Comparison of ENCODE assay signal across 9 mouse cellular contexts in the genomic region with DNA sequence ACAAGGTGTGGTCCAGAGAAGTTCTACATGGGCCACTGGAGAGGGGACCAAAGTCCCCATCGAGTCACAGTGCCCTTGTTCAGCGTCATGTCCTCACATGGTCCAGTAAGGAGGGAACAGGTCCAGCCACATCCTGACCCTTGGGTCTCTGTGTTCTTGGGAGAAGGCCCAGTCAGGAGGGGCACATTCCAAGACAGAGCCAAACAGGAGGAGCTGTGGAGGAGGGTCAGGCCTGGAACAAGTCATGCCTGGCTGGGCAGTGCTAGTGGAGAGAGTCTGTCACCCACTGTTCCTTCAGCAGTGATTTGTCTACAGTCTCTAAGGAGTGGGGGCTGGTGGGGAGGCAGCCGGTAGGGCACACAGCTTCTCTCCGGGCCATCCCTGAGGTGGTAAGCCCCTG. TPM values are rescaled to one million over a fixed set of nuclear protein-coding genes. Genes with fewer than 3 reads are reported as not detected.
DNase-seq lines count a peak whose midpoint lies in the region; ATAC-seq and TF ChIP-seq lines count a peak whose summit lies in the region.
"Had no signal": no experiment of that assay in that cellular context is flagged by ENCODE, and none has a peak within 500 bp of the region (broad histone marks: within the 10 kb centered on the region; RNA-seq: fewer than 3 reads in every experiment).

No protein-coding gene starts in this region.

- no peak; the same call in 1 of the 2 replicates for TF ChIP-seq EP300 in lung, postnatal 0 days (IDR thresholded peaks at IDR 0.05)

- no peaks in the 10 kb centered on the region for H3K9me3 ChIP-seq in intestine, postnatal 0 days (ENCODE audit: control insufficient read depth)
- H3K9me3 ChIP-seq in lung, postnatal 0 days (ENCODE audit: low read length): no peaks in the 10 kb centered on the region

- 0 out of 2 replicates have a peak, but pooled peaks cover 11% of the 10 kb centered on the region for H3K4me1 ChIP-seq in intestine, postnatal 0 days (replicated peaks; ENCODE audit: control insufficient read depth, insufficient read depth, low read length)
- H3K4me1 ChIP-seq in lung, postnatal 0 days (ENCODE audit: insufficient read depth, low read depth, low read length): peaks cover 14% of the 10 kb centered on the region

- H3K4me3 ChIP-seq in intestine, postnatal 0 days (ENCODE audit: low read depth, low read length): no peak overlapping the region
- H3K4me3 ChIP-seq in lung, postnatal 0 days (ENCODE audit: low read depth, low read length): no peak overlapping the region
- H3K4me3 ChIP-seq: heart, adult 2 months had no signal

- peak; percentile 26 for ATAC-seq in intestine, postnatal 0 days
- peak; percentile 77 for ATAC-seq in lung, postnatal 0 days
- ATAC-seq in megakaryocyte-erythroid progenitor cell, adult 5-6 weeks (replicated peaks; ENCODE audit: low FRiP score, low TSS enrichment, poor library complexity, severe bottlenecking): no peak

- 56% methylated on average over 4 of the region's 4 CpGs for WGBS in intestine, postnatal 0 days
- 60% methylated on average over 4 of the region's 4 CpGs for WGBS in lung, postnatal 0 days

- TF ChIP-seq CTCF in intestine, postnatal 0 days (IDR thresholded peaks at IDR 0.05; ENCODE audit: low read depth): no peak
- no peak for TF ChIP-seq CTCF in lung, postnatal 0 days (IDR thresholded peaks at IDR 0.05)

- H3K9ac ChIP-seq in intestine, postnatal 0 days (ENCODE audit: low read depth, low read length): no peak overlapping the region
- H3K9ac ChIP-seq in lung, postnatal 0 days (replicated peaks; ENCODE audit: low read depth): no peak overlapping the region

- peak; percentile 33 for DNase-seq in layer of hippocampus, adult 11-12 months (ENCODE audit: low spot score)
- no peak for DNase-seq in layer of hippocampus, postnatal 10 days (ENCODE audit: low spot score in 2 of 2)
- peak; percentile 55 for DNase-seq in gastrocnemius, postnatal 25 days
- DNase-seq in lung, postnatal 0 days (ENCODE audit: low spot score): peak; percentile 82
- no peak for DNase-seq in right cerebral cortex, adult 2 months (ENCODE audit: low spot score in 2 of 2)
- DNase-seq in urinary bladder, postnatal 25 days (ENCODE audit: low spot score): no peak

- H3K36me3 ChIP-seq in intestine, postnatal 0 days (ENCODE audit: control insufficient read depth, insufficient read depth): peaks cover 47% of the 10 kb centered on the region
- H3K36me3 ChIP-seq in lung, postnatal 0 days (ENCODE audit: insufficient read depth, low read length): peaks cover 26% of the 10 kb centered on the region; the same call in 1 of the 2 replicates

- no peak overlapping the region for H3K4me2 ChIP-seq in intestine, postnatal 0 days (replicated peaks; ENCODE audit: low read depth)
- no peak overlapping the region for H3K4me2 ChIP-seq in lung, postnatal 0 days (replicated peaks; ENCODE audit: low read depth, low read length)

- H3K27me3 ChIP-seq in intestine, postnatal 0 days (replicated peaks; ENCODE audit: control insufficient read depth, insufficient read depth, low read length): no peaks in the 10 kb centered on the region
- no peaks in the 10 kb centered on the region for H3K27me3 ChIP-seq in lung, postnatal 0 days (replicated peaks; ENCODE audit: insufficient read depth, low read length)

- H3K27ac ChIP-seq in intestine, postnatal 0 days (ENCODE audit: low read depth, low read length): no peak overlapping the region
- peak overlapping the region; percentile 76 for H3K27ac ChIP-seq in lung, postnatal 0 days (ENCODE audit: low read length)
- H3K27ac ChIP-seq: heart, adult 2 months had no signal

RNA-seq across cellular contexts. Expression of a gene that starts 3.6 kb away (rescaled TPM):
- total RNA-seq in layer of hippocampus, postnatal 10 days (2021): 1 to 10 TPM; 3.4 to 5.8 TPM
- total RNA-seq in gastrocnemius, postnatal 25 days (2021): 1 to 10 TPM; 2.2 to 3.4 TPM
- polyA plus RNA-seq in intestine, postnatal 0 days (2015; fragmentation: Nextera tagmentation; extraction: Ambion mirVana): 160 and 174 TPM in 2 replicates
- 57.9 and 59.4 TPM in 2 replicates for polyA plus RNA-seq in lung, postnatal 0 days (2015; fragmentation: Nextera tagmentation; extraction: Ambion mirVana)
- 119 and 177 TPM in 2 replicates for total RNA-seq in megakaryocyte-erythroid progenitor cell, adult 5-6 weeks (2014; fragmentation: Nextera tagmentation)
- 34.2 and 58.4 TPM in 2 replicates for total RNA-seq in megakaryocyte-erythroid progenitor cell, adult 5-6 weeks (2017)

RNA-seq across cellular contexts. Expression of a gene that starts 10.9 kb away (rescaled TPM):
- 10 to 100 TPM; 57.3 to 64.8 TPM for total RNA-seq in layer of hippocampus, postnatal 10 days (2021)
- total RNA-seq in gastrocnemius, postnatal 25 days (2021): 10 to 100 TPM; 19.6 to 21.4 TPM
- 13.1 and 15.8 TPM in 2 replicates for polyA plus RNA-seq in intestine, postnatal 0 days (2015; fragmentation: Nextera tagmentation; extraction: Ambion mirVana)
- 15.2 and 15.4 TPM in 2 replicates for polyA plus RNA-seq in lung, postnatal 0 days (2015; fragmentation: Nextera tagmentation; extraction: Ambion mirVana)
- total RNA-seq in megakaryocyte-erythroid progenitor cell, adult 5-6 weeks (2014; fragmentation: Nextera tagmentation): 30.7 and 36.8 TPM in 2 replicates
- total RNA-seq in megakaryocyte-erythroid progenitor cell, adult 5-6 weeks (2017): 32.6 and 49.4 TPM in 2 replicates

RNA-seq across cellular contexts. Expression of a gene that starts 20.1 kb away (rescaled TPM):
- total RNA-seq in layer of hippocampus, postnatal 10 days (2021): 1 to 10 TPM; 1.4 to 2.3 TPM
- total RNA-seq in gastrocnemius, postnatal 25 days (2021): not detected
- 0.05 TPM in 1 of 2 replicates, not detected in the other for polyA plus RNA-seq in intestine, postnatal 0 days (2015; fragmentation: Nextera tagmentation; extraction: Ambion mirVana)
- not detected in 2 replicates for polyA plus RNA-seq in lung, postnatal 0 days (2015; fragmentation: Nextera tagmentation; extraction: Ambion mirVana)
- not detected in 2 replicates for total RNA-seq in megakaryocyte-erythroid progenitor cell, adult 5-6 weeks (2014; fragmentation: Nextera tagmentation)
- total RNA-seq in megakaryocyte-erythroid progenitor cell, adult 5-6 weeks (2017): not detected in 2 replicates
- total RNA-seq: heart, adult 2 months had no signal
- polyA plus RNA-seq: heart, adult 2 months had no signal

RNA-seq across cellular contexts. Expression of a gene that starts 47.4 kb away (rescaled TPM):
- 10 to 100 TPM; 26.9 to 27.6 TPM for total RNA-seq in layer of hippocampus, postnatal 10 days (2021)
- total RNA-seq in gastrocnemius, postnatal 25 days (2021): 10 to 100 TPM; 20.0 to 21.9 TPM
- 3.8 and 4.0 TPM in 2 replicates for polyA plus RNA-seq in intestine, postnatal 0 days (2015; fragmentation: Nextera tagmentation; extraction: Ambion mirVana)
- 9.6 and 10.1 TPM in 2 replicates for polyA plus RNA-seq in lung, postnatal 0 days (2015; fragmentation: Nextera tagmentation; extraction: Ambion mirVana)
- 10.6 and 18.1 TPM in 2 replicates for total RNA-seq in megakaryocyte-erythroid progenitor cell, adult 5-6 weeks (2014; fragmentation: Nextera tagmentation)
- total RNA-seq in megakaryocyte-erythroid progenitor cell, adult 5-6 weeks (2017): 6.0 and 8.4 TPM in 2 replicates

RNA-seq across cellular contexts. Expression of a gene that starts 47.5 kb away (rescaled TPM):
- total RNA-seq in layer of hippocampus, postnatal 10 days (2021): 10 to 100 TPM; 12.0 to 14.6 TPM
- total RNA-seq in gastrocnemius, postnatal 25 days (2021): 1 to 10 TPM; 2.2 to 2.7 TPM
- 6.5 and 6.7 TPM in 2 replicates for polyA plus RNA-seq in intestine, postnatal 0 days (2015; fragmentation: Nextera tagmentation; extraction: Ambion mirVana)
- 8.1 and 8.6 TPM in 2 replicates for polyA plus RNA-seq in lung, postnatal 0 days (2015; fragmentation: Nextera tagmentation; extraction: Ambion mirVana)
- 6.4 and 9.5 TPM in 2 replicates for total RNA-seq in megakaryocyte-erythroid progenitor cell, adult 5-6 weeks (2014; fragmentation: Nextera tagmentation)
- 11.8 and 15.0 TPM in 2 replicates for total RNA-seq in megakaryocyte-erythroid progenitor cell, adult 5-6 weeks (2017)

Comparison
In these comparisons a context has a peak if more than half of its experiments do, and no peak if none do; other contexts are left out.
1. DNase-seq: peak in layer of hippocampus, adult 11-12 months (single experiment), gastrocnemius, postnatal 25 days (single experiment) and lung, postnatal 0 days (single experiment); none in layer of hippocampus, postnatal 10 days (0 of 2), right cerebral cortex, adult 2 months (0 of 2) and urinary bladder, postnatal 25 days (single experiment).
2. RNA of a gene that starts 3.6 kb away (total RNA-seq): 34.2 to 177 TPM in megakaryocyte-erythroid progenitor cell, adult 5-6 weeks; 3.4 to 5.8 TPM in layer of hippocampus, postnatal 10 days and 2.2 to 3.4 TPM in gastrocnemius, postnatal 25 days; every median in the first group is over 4 times any median in the second.